ENCODE assay signal across 12 mouse cellular contexts in genomic region chr11:61300205-61300604, GRCm38 (mm10). TPM values are rescaled to one million over a fixed set of nuclear protein-coding genes. Genes with fewer than 3 reads are reported as not detected.
DNase-seq lines count a peak whose midpoint lies in the region; ATAC-seq and TF ChIP-seq lines count a peak whose summit lies in the region.
"Had no signal": no experiment of that assay in that cellular context is flagged by ENCODE, and none has a peak within 500 bp of the region (broad histone marks: within the 10 kb centered on the region; RNA-seq: fewer than 3 reads in every experiment).

No protein-coding gene starts in this region.

- intact Hi-C loops in heart, postnatal 25 days (cut with DNase I), result loop anchor here (5.0 kb wide), 1 partner anchor 33 kb away; the partner anchor contains the start of gene Aldh3a2

- H3K4me2 ChIP-seq in heart, embryonic 14.5 days (ENCODE audit: low read length), result peak overlapping the region; percentile 58
- H3K4me2 ChIP-seq in lung, embryonic 16.5 days (ENCODE audit: low read depth, low read length), result no peak overlapping the region; the same call in 1 of the 2 replicates
- peak overlapping the region; percentile 47 for H3K4me2 ChIP-seq in intestine, postnatal 0 days (replicated peaks; ENCODE audit: low read depth)

- H3K4me3 ChIP-seq in heart, embryonic 14.5 days (ENCODE audit: control insufficient read depth in 1 of 2, insufficient read depth in 1 of 2, low read depth in 1 of 2, low read length in 2 of 2), result no peak overlapping the region
- H3K4me3 ChIP-seq in lung, embryonic 16.5 days (ENCODE audit: low read length), result no peak overlapping the region
- H3K4me3 ChIP-seq in intestine, postnatal 0 days (ENCODE audit: low read depth, low read length), result no peak overlapping the region
- H3K4me3 ChIP-seq: limb, embryonic 15.5 days had no signal

- H3K9ac ChIP-seq in heart, embryonic 14.5 days (ENCODE audit: low read length), result peak overlapping the region; percentile 44; the same call in 1 of the 2 replicates
- peak overlapping the region; percentile 48; the same call in 1 of the 2 replicates for H3K9ac ChIP-seq in lung, embryonic 16.5 days (ENCODE audit: low read length)
- no peak overlapping the region for H3K9ac ChIP-seq in intestine, postnatal 0 days (ENCODE audit: low read depth, low read length)
- H3K9ac ChIP-seq: limb, embryonic 15.5 days had no signal

- no peak for DNase-seq in heart, postnatal 25 days (ENCODE audit: low spot score)
- DNase-seq in lung, postnatal 25 days (ENCODE audit: low spot score), result no peak
- peak; percentile 37 for DNase-seq in testis, postnatal 10 days (ENCODE audit: low spot score)
- no peak for DNase-seq in retina, postnatal 1 day
- DNase-seq: cerebellum, adult 18-20 months had no signal

- H3K4me1 ChIP-seq in heart, embryonic 14.5 days (ENCODE audit: control insufficient read depth in 2 of 2, insufficient read depth in 2 of 2, low read length in 2 of 2), result peaks cover 12 to 23% of the 10 kb centered on the region in 2 experiments
- peaks cover 10% of the 10 kb centered on the region for H3K4me1 ChIP-seq in lung, embryonic 16.5 days (replicated peaks; ENCODE audit: control insufficient read depth, insufficient read depth, low read length)
- no peaks in the 10 kb centered on the region for H3K4me1 ChIP-seq in intestine, postnatal 0 days (replicated peaks; ENCODE audit: control insufficient read depth, insufficient read depth, low read length)

- ATAC-seq in heart, embryonic 14.5 days (ENCODE audit: insufficient number of reproducible peaks, insufficient read depth, low FRiP score, low read depth), result no peak
- ATAC-seq in lung, embryonic 16.5 days (ENCODE audit: low read depth), result no peak
- 0 out of 2 replicates have a peak, but pooled peaks have one; percentile 41 for ATAC-seq in intestine, postnatal 0 days
- ATAC-seq: hindbrain, embryonic 16.5 days had no signal

- H3K36me3 ChIP-seq in heart, embryonic 14.5 days (ENCODE audit: control insufficient read depth, insufficient read depth, low read length), result no peaks in the 10 kb centered on the region
- no peaks in the 10 kb centered on the region for H3K36me3 ChIP-seq in lung, embryonic 16.5 days (ENCODE audit: control insufficient read depth, insufficient read depth, low read length)
- H3K36me3 ChIP-seq in intestine, postnatal 0 days (ENCODE audit: control insufficient read depth, insufficient read depth), result no peaks in the 10 kb centered on the region
- H3K36me3 ChIP-seq: limb, embryonic 15.5 days had no signal

- no peaks in the 10 kb centered on the region for H3K9me3 ChIP-seq in heart, embryonic 14.5 days (ENCODE audit: control insufficient read depth, low read length)
- H3K9me3 ChIP-seq in lung, embryonic 16.5 days (ENCODE audit: control insufficient read depth, low read length), result peaks cover 4% of the 10 kb centered on the region; the same call in 1 of the 2 replicates
- H3K9me3 ChIP-seq in intestine, postnatal 0 days (ENCODE audit: control insufficient read depth), result no peaks in the 10 kb centered on the region

- no peaks in the 10 kb centered on the region for H3K27me3 ChIP-seq in heart, embryonic 14.5 days (ENCODE audit: control insufficient read depth, insufficient read depth, low read length)
- no peaks in the 10 kb centered on the region for H3K27me3 ChIP-seq in lung, embryonic 16.5 days (ENCODE audit: control insufficient read depth, insufficient read depth, low read depth, low read length)
- no peaks in the 10 kb centered on the region for H3K27me3 ChIP-seq in intestine, postnatal 0 days (replicated peaks; ENCODE audit: control insufficient read depth, insufficient read depth, low read length)
- H3K27me3 ChIP-seq: limb, embryonic 15.5 days had no signal

- TF ChIP-seq CTCF in intestine, postnatal 0 days (IDR thresholded peaks at IDR 0.05; ENCODE audit: low read depth), result no peak

- 50% methylated on average over 3 of the region's 3 CpGs for WGBS in heart, embryonic 14.5 days
- 54% methylated on average over 3 of the region's 3 CpGs for WGBS in lung, embryonic 16.5 days
- 52% methylated on average over 3 of the region's 3 CpGs for WGBS in intestine, postnatal 0 days

- H3K27ac ChIP-seq in heart, embryonic 14.5 days (replicated peaks in 1 of 2; ENCODE audit: control insufficient read depth in 1 of 2, insufficient read depth in 1 of 2, low read depth in 2 of 2, low read length in 2 of 2), result no peak overlapping the region
- no peak overlapping the region for H3K27ac ChIP-seq in lung, embryonic 16.5 days (ENCODE audit: low read length)
- no peak overlapping the region for H3K27ac ChIP-seq in intestine, postnatal 0 days (ENCODE audit: low read depth, low read length)
- H3K27ac ChIP-seq: limb, embryonic 15.5 days had no signal

RNA-seq across cellular contexts. Expression of gene Aldh3a2, which starts 32.9 kb away (rescaled TPM):
- 35.7 and 43.8 TPM in 2 replicates for polyA plus RNA-seq in heart, embryonic 14.5 days (2014; fragmentation: Nextera tagmentation; extraction: Ambion mirVana)
- 10 to 100 TPM; 30.6 to 35.2 TPM for total RNA-seq in heart, postnatal 25 days (2021)
- polyA plus RNA-seq in lung, embryonic 16.5 days (2015; fragmentation: Nextera tagmentation; extraction: Ambion mirVana), result 47.8 and 49.4 TPM in 2 replicates
- polyA plus RNA-seq in intestine, postnatal 0 days (2015; fragmentation: Nextera tagmentation; extraction: Ambion mirVana), result 60.7 and 63.1 TPM in 2 replicates

RNA-seq across cellular contexts. Expression of gene Slc47a2, which starts 42.5 kb away (rescaled TPM):
- 0.35 TPM in 1 of 2 replicates, not detected in the other for polyA plus RNA-seq in heart, embryonic 14.5 days (2014; fragmentation: Nextera tagmentation; extraction: Ambion mirVana)
- total RNA-seq in heart, postnatal 25 days (2021), result not detected
- 0.26 and 0.69 TPM in 2 replicates for polyA plus RNA-seq in lung, embryonic 16.5 days (2015; fragmentation: Nextera tagmentation; extraction: Ambion mirVana)
- polyA plus RNA-seq in intestine, postnatal 0 days (2015; fragmentation: Nextera tagmentation; extraction: Ambion mirVana), result not detected in 2 replicates
- total RNA-seq: megakaryocyte-erythroid progenitor cell, adult 5-6 weeks had no signal
- polyA plus RNA-seq: limb, embryonic 15.5 days; stomach, embryonic 14.5 days had no signal
